Mouse (Mus musculus) midbrain, embryonic 16.5 days (tissue): ENCODE data around the gene Gm20431. TPM values are rescaled to one million over a fixed set of nuclear protein-coding genes. Genes with fewer than 3 reads are reported as not detected.
"Not testable (repeated sequence)": the region's sequence is repeated elsewhere in the genome, so short reads cannot be mapped to it uniquely, and the experiment has no call there.

Experiments
- ATAC-seq: fragments of 200-750 bp; cut with Nextera tagmentation; 2 replicates; pipeline ENCODE4 v1.8.0; 2017; ENCODE audit warnings: moderate TSS enrichment
- H3K27ac ChIP-seq: fragments of 300-500 bp; sonication (generic); 2 replicates; pipeline ENCODE4 v1.5.1; 2014; ENCODE audit warnings: mild to moderate bottlenecking, low read length, mixed read lengths
- H3K27me3 ChIP-seq: fragments of 300-500 bp; sonication (generic); 2 replicates; pipeline ENCODE4 v1.6.1; 2014; ENCODE audit warnings: low read depth, low read length, mixed read lengths; ENCODE audit not compliant: control insufficient read depth, insufficient read depth
- H3K36me3 ChIP-seq: fragments of 300-500 bp; sonication (generic); 2 replicates; pipeline ENCODE4 v1.6.1; 2014; ENCODE audit warnings: mild to moderate bottlenecking, low read length, moderate library complexity, mixed read lengths; ENCODE audit not compliant: control insufficient read depth, insufficient read depth
- H3K4me1 ChIP-seq: fragments of 300-500 bp; sonication (generic); 2 replicates; pipeline ENCODE4 v1.6.1; 2014; ENCODE audit warnings: mild to moderate bottlenecking, low read length, mixed read lengths; ENCODE audit not compliant: control insufficient read depth, insufficient read depth
- H3K4me2 ChIP-seq: fragments of 300-500 bp; sonication (generic); 2 replicates; pipeline ENCODE4 v1.6.1; 2014; ENCODE audit warnings: mild to moderate bottlenecking, low read length, mixed read lengths
- H3K4me3 ChIP-seq: fragments of 300-500 bp; sonication (generic); 2 replicates; pipeline ENCODE4 v1.5.1; 2014; ENCODE audit warnings: low read depth, mild to moderate bottlenecking, low read length, moderate library complexity, mixed read lengths
- H3K9ac ChIP-seq: fragments of 300-500 bp; sonication (generic); 2 replicates; pipeline ENCODE4 v1.6.1; 2014; ENCODE audit warnings: low read depth, low read length, mixed read lengths
- H3K9me3 ChIP-seq: fragments of 300-500 bp; sonication (generic); replicated peaks from 2 replicates; pipeline ENCODE4 v1.6.1; 2014; ENCODE audit warnings: mild to moderate bottlenecking, low read length, mixed read lengths; ENCODE audit not compliant: control insufficient read depth, poor library complexity, severe bottlenecking
- WGBS: fragments of 180-500 bp; shearing (Covaris S2); extraction: QIAGEN DNeasy Blood & Tissue Kit; methylation state at CpG from one replicate; pipeline ENCODE4 v1.1.7; 2014; 5-methylcytosine and 5-hydroxymethylcytosine counted together
- polyA plus RNA-seq: library from polyadenylated mRNA; unstranded; fragments of >200 nt; fragmentation: Nextera tagmentation; extraction: Ambion mirVana; gene quantifications from 2 replicates; pipeline ENCODE4 v1.2.1, GENCODE M21; 2015

Gene Gm20431
- polyA plus RNA-seq, 1 experiment from 2014 or later, result 9.2 TPM

DNA sequence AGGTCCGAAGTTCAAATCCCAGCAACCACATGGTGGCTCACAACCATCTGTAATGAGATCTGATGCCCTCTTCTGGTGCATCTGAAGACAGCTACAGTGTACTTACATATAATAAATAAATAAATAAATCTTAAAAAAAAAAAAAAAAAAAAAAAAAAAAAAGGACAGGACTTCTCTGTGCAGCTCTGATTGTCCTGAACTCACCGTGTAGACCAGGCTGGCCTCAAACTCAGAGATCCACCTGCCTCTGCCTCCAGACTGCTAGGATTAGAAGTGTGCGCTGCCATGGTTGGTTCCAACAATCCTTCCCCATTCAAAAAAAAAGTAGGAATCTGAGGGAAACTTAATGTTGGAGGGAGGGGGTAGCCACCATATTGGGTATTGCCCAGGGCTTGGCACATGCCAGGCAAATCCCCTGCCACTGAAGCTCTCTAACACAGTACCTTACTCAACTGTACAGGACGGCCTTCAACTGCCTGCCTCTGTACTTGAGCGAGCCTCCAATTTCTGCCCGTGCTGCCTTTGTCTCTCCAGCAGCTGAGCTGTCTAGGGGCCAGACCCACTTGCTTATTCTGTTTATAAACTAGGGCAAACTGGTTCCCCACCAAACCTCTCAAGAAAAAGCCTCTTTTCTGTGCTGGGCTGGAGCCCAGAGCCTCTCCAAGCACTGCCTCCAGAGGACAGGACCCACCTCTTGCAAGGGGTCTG, 36.8 kb downstream of the Gm20431 start:
- Histone ChIP-seq H3K4me1 (peaks cover 13% of the 10 kb centered on the region), H3K9me3 (no peaks in the 10 kb centered on the region), H3K4me2 (no peak overlapping the region), H3K27ac (no peak overlapping the region), H3K27me3 (no peaks in the 10 kb centered on the region), H3K36me3 (no peaks in the 10 kb centered on the region), H3K9ac (no peak overlapping the region), H3K4me3 (no peak overlapping the region)
- ATAC-seq, result 0 out of 2 replicates have a peak, but pooled peaks have one; percentile 34
- WGBS, result 82% methylated on average over 6 of the region's 6 CpGs

DNA sequence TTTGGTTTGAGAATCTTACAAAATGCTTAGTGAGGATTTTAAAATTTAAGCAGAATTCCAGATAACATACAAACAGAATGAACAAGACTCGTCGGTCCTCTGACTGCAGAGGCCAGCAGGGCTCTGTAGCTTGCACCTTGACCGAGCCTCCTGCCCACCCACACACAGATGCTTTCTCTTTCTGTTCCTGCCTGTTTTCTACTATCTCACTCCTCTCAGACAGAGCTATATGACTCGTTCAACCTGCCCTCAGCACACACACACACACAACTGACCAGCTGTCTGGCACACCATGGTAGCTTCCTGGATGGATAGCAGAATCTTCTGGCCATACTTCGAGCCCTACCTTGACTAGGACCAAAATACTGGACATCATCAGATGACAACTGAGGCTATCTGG, 38.3 kb downstream of the Gm20431 start:
- no peak overlapping the region for H3K4me3 ChIP-seq
- 0 out of 2 replicates have a peak, but pooled peaks cover 7% of the 10 kb centered on the region for H3K4me1 ChIP-seq
- no peak overlapping the region for H3K4me2 ChIP-seq
- no peaks in the 10 kb centered on the region for H3K36me3 ChIP-seq
- H3K9ac ChIP-seq, result no peak overlapping the region
- WGBS, result 93% methylated on average over 5 of the region's 5 CpGs
- no peaks in the 10 kb centered on the region for H3K9me3 ChIP-seq
- no peaks in the 10 kb centered on the region for H3K27me3 ChIP-seq
- no peak for ATAC-seq
- no peak overlapping the region for H3K27ac ChIP-seq

DNA sequence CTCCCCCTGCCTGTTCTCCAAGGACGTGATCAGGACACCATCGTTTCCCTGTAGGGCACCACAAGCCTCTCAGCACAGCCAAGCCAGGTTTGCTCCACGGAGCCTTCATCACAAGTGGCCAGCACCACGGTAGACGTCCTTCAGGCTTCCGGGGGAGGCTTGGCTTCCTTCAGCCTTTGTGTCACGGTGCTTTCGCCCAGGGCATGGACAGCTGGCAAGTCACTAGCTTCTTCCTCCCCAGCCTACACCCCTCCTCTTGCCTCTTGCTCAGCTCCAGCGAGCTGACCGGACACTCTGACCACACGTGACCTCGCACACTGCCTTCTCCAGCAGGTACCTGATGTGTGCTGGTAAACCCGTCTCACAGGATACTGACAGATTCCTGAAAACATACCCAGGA, 38.9 kb downstream of the Gm20431 start:
- H3K36me3 ChIP-seq, result peaks cover 1% of the 10 kb centered on the region; the same call in 1 of the 2 replicates
- WGBS, result 85% methylated on average over 13 of the region's 13 CpGs
- no peak overlapping the region for H3K9ac ChIP-seq
- no peak overlapping the region for H3K4me2 ChIP-seq
- H3K27ac ChIP-seq, result no peak overlapping the region
- 0 out of 2 replicates have a peak, but pooled peaks cover 3% of the 10 kb centered on the region for H3K4me1 ChIP-seq
- no peak overlapping the region for H3K4me3 ChIP-seq
- no peak for ATAC-seq
- H3K9me3 ChIP-seq, result no peaks in the 10 kb centered on the region
- H3K27me3 ChIP-seq, result no peaks in the 10 kb centered on the region

DNA sequence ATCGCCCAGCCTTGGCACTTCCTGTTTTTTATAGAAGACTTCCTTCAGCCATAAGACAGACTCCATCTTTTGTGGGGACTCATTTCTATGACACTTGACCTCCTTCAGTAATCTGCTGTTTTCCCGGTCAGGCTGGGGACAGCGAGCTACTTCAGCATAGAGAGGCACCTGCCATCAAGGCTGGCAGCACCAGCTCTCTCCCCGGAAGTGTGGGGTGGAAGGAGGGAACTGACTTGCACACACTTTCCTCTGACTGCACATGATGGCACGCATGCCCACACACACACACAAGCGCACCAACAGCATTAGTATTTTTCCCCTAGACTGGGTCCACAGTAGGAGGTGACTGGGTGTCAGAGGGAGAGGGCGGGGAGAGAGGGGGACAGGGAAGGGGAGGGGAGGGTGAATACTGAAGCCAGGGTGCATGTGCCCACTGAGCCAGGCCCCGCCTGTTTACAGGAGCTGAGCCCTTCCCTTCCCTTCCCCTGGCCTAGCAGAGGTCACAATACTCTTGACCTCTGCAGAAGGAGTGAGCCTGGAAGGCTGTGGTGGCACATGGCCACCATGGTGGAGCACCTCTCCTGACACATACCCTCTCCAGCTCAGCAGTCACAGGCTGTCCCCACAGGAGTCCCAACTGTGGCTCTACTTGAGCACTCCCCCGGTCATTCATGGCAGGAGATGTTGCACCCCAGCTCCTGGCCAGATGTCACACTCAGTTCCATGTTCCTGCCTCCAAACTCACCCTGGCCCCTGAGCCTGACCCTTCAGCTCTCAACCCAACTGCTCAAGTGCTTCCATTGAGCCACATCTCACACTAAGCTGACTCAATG, 39.8 kb downstream of the Gm20431 start:
- H3K27me3 ChIP-seq, result no peaks in the 10 kb centered on the region
- H3K9ac ChIP-seq, result no peak overlapping the region
- H3K4me3 ChIP-seq, result no peak overlapping the region
- 81% methylated on average over 9 of the region's 9 CpGs for WGBS
- H3K36me3 ChIP-seq, result peaks cover 10% of the 10 kb centered on the region
- H3K9me3 ChIP-seq, result no peaks in the 10 kb centered on the region
- H3K4me1 ChIP-seq, result 0 out of 2 replicates have a peak, but pooled peaks cover 3% of the 10 kb centered on the region
- no peak overlapping the region for H3K4me2 ChIP-seq
- no peak overlapping the region for H3K27ac ChIP-seq
- no peak for ATAC-seq

DNA sequence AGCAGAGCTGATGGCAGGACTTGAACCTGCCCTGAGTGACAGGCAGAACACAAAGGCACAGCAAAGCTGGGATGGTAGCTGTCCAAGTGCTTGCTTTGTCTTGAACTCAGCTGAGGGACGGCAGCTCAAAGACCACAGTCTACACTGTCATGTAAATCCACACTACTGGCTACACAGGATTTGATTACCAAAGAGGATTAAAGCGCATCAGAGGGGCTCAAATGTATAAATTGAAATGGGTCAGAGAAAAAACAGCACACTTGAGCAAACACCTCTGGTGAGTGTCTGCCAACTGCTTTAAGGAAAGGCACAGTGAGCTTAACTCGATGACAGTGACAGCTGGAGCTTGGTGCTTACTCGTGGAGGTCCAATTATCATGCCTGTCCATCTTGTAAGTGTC, 43.8 kb downstream of the Gm20431 start:
- H3K9me3 ChIP-seq, result no peaks in the 10 kb centered on the region
- no peaks in the 10 kb centered on the region for H3K4me1 ChIP-seq
- no peak overlapping the region for H3K4me2 ChIP-seq
- no peak for ATAC-seq
- no peak overlapping the region for H3K4me3 ChIP-seq
- H3K9ac ChIP-seq, result no peak overlapping the region
- no peaks in the 10 kb centered on the region for H3K27me3 ChIP-seq
- H3K36me3 ChIP-seq, result peaks cover 32% of the 10 kb centered on the region
- 23% methylated on average over 4 of the region's 4 CpGs for WGBS
- H3K27ac ChIP-seq, result no peak overlapping the region

DNA sequence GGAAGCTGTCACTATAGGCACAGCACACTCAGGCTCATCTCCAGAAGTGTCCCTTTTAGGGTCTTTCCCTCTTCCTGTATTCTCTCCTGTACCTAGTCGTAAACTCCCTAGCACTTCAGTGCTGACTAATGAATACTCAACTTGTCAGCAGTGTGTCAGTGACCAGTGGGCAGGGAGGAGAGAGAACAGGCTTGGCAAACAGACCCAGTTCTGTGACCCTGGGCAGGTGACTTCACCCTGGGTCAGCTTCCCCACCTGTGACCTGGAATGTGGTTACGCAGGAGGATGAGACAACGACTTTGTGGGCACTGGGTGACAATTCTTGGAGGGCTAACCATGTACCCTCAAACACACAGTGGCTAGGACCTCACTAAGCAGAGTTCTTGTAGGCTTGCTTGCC, 44.3 kb downstream of the Gm20431 start:
- Histone ChIP-seq H3K9me3 (no peaks in the 10 kb centered on the region), H3K27me3 (no peaks in the 10 kb centered on the region), H3K4me2 (no peak overlapping the region), H3K4me3 (no peak overlapping the region), H3K36me3 (peaks cover 32% of the 10 kb centered on the region), H3K27ac (no peak overlapping the region), H3K4me1 (no peaks in the 10 kb centered on the region), H3K9ac (no peak overlapping the region)
- no peak for ATAC-seq
- WGBS, result 98% methylated on average over 3 of the region's 3 CpGs

DNA sequence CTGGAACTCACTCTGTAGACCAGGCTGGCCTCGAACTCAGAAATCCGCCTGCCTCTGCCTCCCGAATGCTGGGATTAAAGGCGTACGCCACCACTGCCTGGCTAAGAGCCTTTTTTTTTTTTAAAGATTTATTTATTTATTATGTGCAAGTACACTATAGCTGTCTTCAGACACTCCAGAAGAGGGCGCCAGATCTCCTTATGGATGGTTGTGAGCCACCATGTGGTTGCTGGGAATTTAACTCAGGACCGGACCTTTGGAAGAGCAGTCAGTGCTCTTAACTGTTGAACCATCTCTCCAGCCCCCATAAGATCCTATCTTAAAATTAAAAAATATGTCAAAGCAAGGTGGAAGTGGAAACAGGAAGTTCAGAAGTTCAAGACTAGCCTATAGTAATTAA, 48.0 kb downstream of the Gm20431 start:
- not testable (repeated sequence) for H3K27me3 ChIP-seq, H3K9me3 ChIP-seq, ATAC-seq, H3K27ac ChIP-seq, H3K4me3 ChIP-seq, H3K4me1 ChIP-seq, H3K4me2 ChIP-seq, H3K9ac ChIP-seq
- peaks cover 38% of the 10 kb centered on the region for H3K36me3 ChIP-seq
- 91% methylated on average over 7 of the region's 7 CpGs for WGBS

DNA sequence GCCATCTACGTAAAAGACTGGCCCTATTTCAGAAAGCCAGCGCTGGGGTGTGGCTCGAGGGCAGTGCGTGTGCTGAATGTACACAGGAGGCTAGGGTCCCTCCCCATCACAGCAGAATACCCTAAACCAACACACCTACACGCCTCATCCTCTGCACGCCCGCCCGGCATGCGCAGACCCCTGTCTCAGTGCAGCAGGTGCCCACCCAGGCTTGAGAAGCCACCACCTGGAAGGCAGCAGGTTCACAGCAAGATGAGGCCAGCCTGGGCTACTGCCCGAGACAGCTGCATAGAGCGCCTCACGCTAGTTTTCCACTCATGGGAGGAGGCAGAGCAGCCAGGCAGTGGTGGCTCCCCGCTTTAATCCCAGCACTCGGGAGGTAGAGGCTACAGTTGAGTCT, 49.2 kb downstream of the Gm20431 start:
- no peak overlapping the region for H3K4me2 ChIP-seq
- no peaks in the 10 kb centered on the region for H3K27me3 ChIP-seq
- H3K36me3 ChIP-seq, result peaks cover 34% of the 10 kb centered on the region
- H3K4me1 ChIP-seq, result no peaks in the 10 kb centered on the region
- WGBS, result 94% methylated on average over 14 of the region's 14 CpGs
- H3K27ac ChIP-seq, result no peak overlapping the region
- ATAC-seq, result no peak
- H3K9me3 ChIP-seq, result no peaks in the 10 kb centered on the region
- H3K4me3 ChIP-seq, result no peak overlapping the region
- H3K9ac ChIP-seq, result no peak overlapping the region

DNA sequence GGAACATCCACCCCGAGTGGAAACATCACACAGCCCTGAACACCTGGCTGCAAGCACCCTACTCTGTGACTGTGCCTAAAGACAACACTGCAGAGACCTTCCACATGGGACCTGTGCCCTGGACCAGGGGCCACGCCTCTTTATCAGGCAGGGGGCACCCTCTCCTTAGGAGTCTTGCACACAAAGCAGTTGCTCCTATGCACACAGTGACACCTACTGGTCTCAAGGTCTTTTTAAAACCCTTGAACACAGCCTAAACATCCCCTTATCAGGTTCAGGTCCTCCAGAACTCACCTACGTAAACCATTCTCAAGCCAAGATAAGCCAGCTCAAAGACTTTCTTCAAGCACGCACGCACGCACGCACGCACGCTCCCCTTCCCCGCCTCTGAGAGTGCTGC, 50.0 kb downstream of the Gm20431 start:
- H3K27ac ChIP-seq, result no peak overlapping the region
- ATAC-seq, result 0 out of 2 replicates have a peak, but pooled peaks have one; percentile 29
- H3K9me3 ChIP-seq, result no peaks in the 10 kb centered on the region
- H3K4me2 ChIP-seq, result no peak overlapping the region
- no peak overlapping the region for H3K4me3 ChIP-seq
- no peaks in the 10 kb centered on the region for H3K4me1 ChIP-seq
- WGBS, result 92% methylated on average over 10 of the region's 10 CpGs
- no peak overlapping the region for H3K9ac ChIP-seq
- H3K36me3 ChIP-seq, result peaks cover 28% of the 10 kb centered on the region
- H3K27me3 ChIP-seq, result no peaks in the 10 kb centered on the region
